In the genomic region with DNA sequence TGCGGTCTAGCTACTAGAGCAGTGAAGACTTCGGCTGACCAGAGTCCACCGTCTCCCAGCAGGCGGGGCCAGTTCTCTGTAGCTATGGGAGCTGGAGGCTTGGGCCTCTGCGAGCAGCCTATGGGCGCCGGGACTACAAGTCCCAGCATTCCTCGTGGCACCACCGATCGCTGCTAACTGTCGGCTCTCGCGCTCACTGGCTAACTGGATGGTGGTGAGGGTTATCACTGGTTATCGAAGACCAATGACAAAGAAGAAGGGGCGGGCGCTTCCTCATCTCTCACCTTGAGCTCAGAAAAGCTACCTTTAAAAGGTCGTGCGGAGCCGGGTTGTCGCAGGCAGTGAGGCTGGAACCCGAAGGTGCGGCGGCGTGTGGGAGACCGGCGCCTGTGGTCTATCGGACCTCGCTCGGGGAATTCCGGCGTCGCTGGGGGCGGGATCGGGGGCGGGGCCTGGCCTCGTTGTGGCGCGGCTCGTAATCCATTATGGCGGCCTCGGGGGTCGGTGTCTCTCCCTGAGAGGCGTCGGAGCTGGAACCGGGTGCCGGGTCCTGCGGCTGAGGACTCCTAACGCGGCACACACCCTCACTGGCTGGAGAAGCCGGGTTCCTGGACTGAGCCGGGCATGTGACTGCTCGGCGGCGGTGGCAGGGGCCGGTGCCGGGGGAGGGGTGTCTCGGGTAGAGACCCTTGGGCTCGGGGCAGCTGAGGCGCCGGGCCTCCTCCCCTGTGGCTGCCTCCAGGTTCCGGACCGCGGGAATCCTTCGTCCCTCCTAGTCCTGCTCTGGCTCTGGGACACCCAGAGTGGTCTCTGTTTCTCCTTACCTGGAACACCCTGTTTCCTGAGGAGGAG, we compare ENCODE assay signal across 8 mouse cellular contexts. TPM values are rescaled to one million over a fixed set of nuclear protein-coding genes. Genes with fewer than 3 reads are reported as not detected.
A peak's percentile ranks its signal among the peaks of the same experiment; 100 is the strongest.
DNase-seq lines count a peak whose midpoint lies in the region; ATAC-seq and TF ChIP-seq lines count a peak whose summit lies in the region.

A gene (plus strand): TSS at position 303 of the 852 bp plus-strand sequence.

- H3K4me3 ChIP-seq in bone marrow macrophage, adult 2 months (ENCODE audit: insufficient read depth, low read length): peak within 1 kb of the TSS; percentile 72
- H3K4me3 ChIP-seq in embryonic fibroblast, embryonic 13.5 days (ENCODE audit: insufficient read depth, low read length): peak within 1 kb of the TSS; percentile 94
- H3K4me3 ChIP-seq in kidney, embryonic 14.5 days (ENCODE audit: low read length): peak within 1 kb of the TSS; percentile 97
- peak within 1 kb of the TSS; percentile 95 for H3K4me3 ChIP-seq in limb, embryonic 15.5 days

- H3K27me3 ChIP-seq in kidney, embryonic 14.5 days (ENCODE audit: control insufficient read depth, insufficient read depth, low read length): no peaks in the 10 kb centered on the region
- H3K27me3 ChIP-seq in limb, embryonic 15.5 days: no peaks in the 10 kb centered on the region

- peak within 1 kb of the TSS; percentile 92 for H3K9ac ChIP-seq in kidney, embryonic 14.5 days (ENCODE audit: low read depth, low read length)
- H3K9ac ChIP-seq in limb, embryonic 15.5 days: peak within 1 kb of the TSS; percentile 95

- under 1% methylated on average over 64 of the region's 64 CpGs for WGBS in kidney, embryonic 14.5 days
- under 1% methylated on average over 64 of the region's 64 CpGs for WGBS in limb, embryonic 15.5 days

- peaks cover 15% of the 10 kb centered on the region for H3K4me1 ChIP-seq in bone marrow macrophage, adult 2 months (ENCODE audit: control insufficient read depth, insufficient read depth, low read length)
- peaks cover 3% of the 10 kb centered on the region; the same call in 1 of the 2 replicates for H3K4me1 ChIP-seq in embryonic fibroblast, embryonic 13.5 days (ENCODE audit: control insufficient read depth, insufficient read depth, low read length)
- H3K4me1 ChIP-seq in kidney, embryonic 14.5 days (ENCODE audit: control insufficient read depth, insufficient read depth, low read length): peaks cover 13% of the 10 kb centered on the region
- H3K4me1 ChIP-seq in limb, embryonic 15.5 days: peaks cover 23% of the 10 kb centered on the region

- TF ChIP-seq CTCF in bone marrow macrophage, adult 2 months (IDR thresholded peaks at IDR 0.05; ENCODE audit: low read depth, low read length): no peak
- TF ChIP-seq CTCF in embryonic fibroblast, embryonic 13.5 days (IDR thresholded peaks at IDR 0.05; ENCODE audit: borderline replicate concordance, insufficient read depth, low read length): no peak

- peak within 1 kb of the TSS; percentile 63 for H3K4me2 ChIP-seq in kidney, embryonic 14.5 days (replicated peaks; ENCODE audit: low read depth, low read length)
- peak within 1 kb of the TSS; percentile 73 for H3K4me2 ChIP-seq in limb, embryonic 15.5 days

- no peak for TF ChIP-seq POLR2A in bone marrow macrophage, adult 2 months (IDR thresholded peaks at IDR 0.05; ENCODE audit: borderline replicate concordance, low read depth, low read length)
- peak; percentile 77 for TF ChIP-seq POLR2A in embryonic fibroblast, embryonic 13.5 days (IDR thresholded peaks at IDR 0.05; ENCODE audit: low read depth, low read length)

- H3K36me3 ChIP-seq in kidney, embryonic 14.5 days (ENCODE audit: control insufficient read depth, insufficient read depth, low read length): no peaks in the 10 kb centered on the region
- H3K36me3 ChIP-seq in limb, embryonic 15.5 days: 0 out of 2 replicates have a peak, but pooled peaks cover 2% of the 10 kb centered on the region

- H3K27ac ChIP-seq in bone marrow macrophage, adult 2 months (ENCODE audit: insufficient read depth, low read depth, low read length): peak within 1 kb of the TSS; percentile 72
- H3K27ac ChIP-seq in embryonic fibroblast, embryonic 13.5 days (ENCODE audit: insufficient read depth, low read length): peak within 1 kb of the TSS; percentile 72
- H3K27ac ChIP-seq in kidney, embryonic 14.5 days (ENCODE audit: low read depth, low read length): peak within 1 kb of the TSS; percentile 88
- H3K27ac ChIP-seq in limb, embryonic 15.5 days: peak within 1 kb of the TSS; percentile 96

- DNase-seq in A20 (ENCODE audit: low read depth, low spot score): peak; percentile 96
- peak; percentile 97 to 98 for DNase-seq in heart, adult 9 months (ENCODE audit: low spot score in 2 of 2)
- DNase-seq in monocyte, adult 2 months (ENCODE audit: low read depth in 1 of 2, low spot score in 2 of 2): peak; percentile 86 to 87
- peak; percentile 96 for DNase-seq in spleen, postnatal 36 days (ENCODE audit: low spot score in 2 of 2)

- ATAC-seq in kidney, embryonic 14.5 days (ENCODE audit: low FRiP score, low TSS enrichment): peak; percentile 99
- peak; percentile 99 for ATAC-seq in limb, embryonic 15.5 days (ENCODE audit: insufficient number of reproducible peaks, low FRiP score, low TSS enrichment, low read depth)

- no peaks in the 10 kb centered on the region for H3K9me3 ChIP-seq in kidney, embryonic 14.5 days (ENCODE audit: control insufficient read depth, low read length)
- no peaks in the 10 kb centered on the region for H3K9me3 ChIP-seq in limb, embryonic 15.5 days

RNA-seq across cellular contexts. Expression of the gene that starts here (rescaled TPM):
- 48.4 and 53.1 TPM in 2 replicates for polyA plus RNA-seq in bone marrow macrophage, adult 2 months (2012; ENCODE audit: insufficient read depth, insufficient read length, missing spikeins)
- polyA plus RNA-seq in embryonic fibroblast, embryonic 13.5 days (2011; ENCODE audit: insufficient read length, low read depth, missing spikeins): 58.9 and 61.6 TPM in 2 replicates
- polyA plus RNA-seq in kidney, embryonic 14.5 days (2014; fragmentation: Nextera tagmentation; extraction: Ambion mirVana): 30.9 and 54.6 TPM in 2 replicates
- 37.7 and 40.1 TPM in 2 replicates for polyA plus RNA-seq in limb, embryonic 15.5 days (2015; fragmentation: Nextera tagmentation; extraction: Ambion mirVana)

Comparison
In these comparisons a context has a peak if more than half of its experiments do, and no peak if none do; other contexts are left out.
1. Peak in every context shown above with its lines: DNase-seq, ATAC-seq, H3K4me3 ChIP-seq and H3K27ac ChIP-seq.